Mouse (Mus musculus): ENCODE results near the gene Tceal3. TPM values are rescaled to one million over a fixed set of nuclear protein-coding genes. Genes with fewer than 3 reads are reported as not detected.
"Not testable (repeated sequence)": the region's sequence is repeated elsewhere in the genome, so short reads cannot be mapped to it uniquely, and the experiment has no call there.

The Tceal3 gene
- polyA plus RNA-seq, 1 experiment from 2014 or later: 11.0 TPM

DNA sequence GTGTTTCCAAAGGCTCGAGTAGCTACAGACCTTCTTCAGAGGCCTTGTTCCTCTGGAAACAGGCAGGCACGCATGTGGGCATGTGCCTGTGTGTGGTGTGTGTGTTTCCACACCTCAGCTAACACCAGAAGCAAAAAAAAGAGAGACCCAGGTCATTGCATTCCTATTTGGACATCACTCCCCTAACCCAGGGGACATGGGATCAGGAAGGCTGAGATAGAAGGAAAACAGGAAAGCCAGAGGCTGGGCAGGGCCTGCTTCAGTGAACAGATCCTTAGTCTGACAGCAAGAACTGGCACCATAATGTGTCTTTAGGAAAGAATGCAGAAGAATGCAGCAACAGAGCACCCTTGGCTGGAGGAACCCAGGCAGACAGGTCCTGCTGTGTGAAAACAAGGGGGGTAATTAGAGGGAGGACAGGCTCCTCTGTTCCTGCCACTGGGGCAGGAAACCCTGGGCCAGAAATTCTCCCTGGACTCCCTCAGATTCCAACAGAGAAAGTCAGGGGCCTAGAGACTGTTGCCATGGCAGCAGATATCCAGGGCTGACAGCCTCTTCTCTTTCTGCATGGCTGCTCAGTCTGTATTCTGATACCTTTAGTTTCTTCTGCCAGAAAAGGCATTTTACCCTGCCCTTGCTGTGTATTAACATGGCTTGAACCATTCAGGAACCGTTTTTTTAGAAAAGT is 101.1 kb downstream of the Tceal3 start:
- H3K4me3 ChIP-seq (ENCODE audit: low read length); H3K4me2 ChIP-seq (ENCODE audit: low read depth, low read length): not testable (repeated sequence)
- WGBS: 67% methylated on average over 3 of the region's 3 CpGs

DNA sequence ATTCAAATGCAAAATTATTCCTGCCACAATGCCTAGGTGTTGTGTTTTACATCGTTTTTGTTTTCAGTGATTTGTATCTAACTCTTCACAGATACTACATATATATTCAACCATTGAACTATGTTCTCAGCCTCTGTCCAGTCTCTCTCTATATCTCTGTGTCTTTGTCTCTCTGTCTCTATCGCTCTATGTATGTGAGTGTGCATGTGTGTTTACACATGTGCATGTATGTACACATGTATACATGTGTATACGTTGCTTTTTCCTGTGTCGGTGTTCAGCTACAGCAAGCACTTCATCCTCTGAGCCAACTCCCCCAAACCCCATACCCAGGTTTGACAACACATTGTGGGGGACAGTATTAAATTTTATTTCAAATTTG is 101.6 kb downstream of the Tceal3 start:
- no peaks in the 10 kb centered on the region for H3K4me1 ChIP-seq (replicated peaks; ENCODE audit: control insufficient read depth, insufficient read depth, low read length)
- WGBS: 91% methylated on average over 4 of the region's 4 CpGs
- no peak overlapping the region for H3K4me3 ChIP-seq (ENCODE audit: low read length)
- no peak overlapping the region for H3K27ac ChIP-seq (ENCODE audit: low read length)
- H3K27me3 ChIP-seq (ENCODE audit: control insufficient read depth, insufficient read depth, low read depth, low read length): no peaks in the 10 kb centered on the region
- H3K4me2 ChIP-seq (ENCODE audit: low read depth, low read length): no peak overlapping the region
- H3K36me3 ChIP-seq (ENCODE audit: control insufficient read depth, insufficient read depth, low read length): no peaks in the 10 kb centered on the region
- H3K9ac ChIP-seq (ENCODE audit: low read length): no peak overlapping the region
- no peak for ATAC-seq (ENCODE audit: low read depth)
- no peaks in the 10 kb centered on the region for H3K9me3 ChIP-seq (ENCODE audit: control insufficient read depth, low read length)

More for the DNA sequence above, 101.1 kb downstream of the Tceal3 start:
- not testable (repeated sequence) for ATAC-seq (ENCODE audit: low read depth); H3K9ac ChIP-seq (ENCODE audit: low read length); H3K36me3 ChIP-seq (ENCODE audit: control insufficient read depth, insufficient read depth, low read length); H3K27me3 ChIP-seq (ENCODE audit: control insufficient read depth, insufficient read depth, low read depth, low read length); H3K9me3 ChIP-seq (ENCODE audit: control insufficient read depth, low read length); H3K4me1 ChIP-seq (replicated peaks; ENCODE audit: control insufficient read depth, insufficient read depth, low read length); H3K27ac ChIP-seq (ENCODE audit: low read length)

DNA sequence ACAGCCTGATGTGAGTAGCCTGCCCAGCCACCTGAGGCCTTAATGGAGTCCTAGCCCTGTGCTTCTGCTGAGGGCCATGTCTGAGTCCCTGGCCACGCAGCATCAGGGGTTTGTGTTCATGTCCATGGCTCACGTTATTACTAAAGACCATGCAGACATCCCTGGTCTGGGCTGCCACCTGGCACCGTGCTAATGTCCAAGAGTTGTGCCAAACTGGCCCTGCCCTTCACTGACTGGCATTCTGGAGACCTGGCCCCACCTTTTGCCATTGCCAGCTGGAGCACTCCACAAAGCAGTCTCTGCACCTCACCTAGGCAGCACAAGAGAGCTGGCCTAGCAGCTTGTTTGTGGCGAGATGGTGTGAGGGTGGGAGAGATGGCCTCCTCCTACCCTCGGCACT is 102.6 kb downstream of the Tceal3 start:
- Histone ChIP-seq H3K9ac (ENCODE audit: low read length) (no peak overlapping the region), H3K4me3 (ENCODE audit: low read length) (no peak overlapping the region), H3K9me3 (ENCODE audit: control insufficient read depth, low read length) (no peaks in the 10 kb centered on the region), H3K36me3 (ENCODE audit: control insufficient read depth, insufficient read depth, low read length) (no peaks in the 10 kb centered on the region), H3K27ac (ENCODE audit: low read length) (no peak overlapping the region), H3K27me3 (ENCODE audit: control insufficient read depth, insufficient read depth, low read depth, low read length) (no peaks in the 10 kb centered on the region), H3K4me2 (ENCODE audit: low read depth, low read length) (no peak overlapping the region), H3K4me1 (replicated peaks; ENCODE audit: control insufficient read depth, insufficient read depth, low read length) (no peaks in the 10 kb centered on the region)
- WGBS: 74% methylated on average over 5 of the region's 5 CpGs
- ATAC-seq (ENCODE audit: low read depth): no peak

DNA sequence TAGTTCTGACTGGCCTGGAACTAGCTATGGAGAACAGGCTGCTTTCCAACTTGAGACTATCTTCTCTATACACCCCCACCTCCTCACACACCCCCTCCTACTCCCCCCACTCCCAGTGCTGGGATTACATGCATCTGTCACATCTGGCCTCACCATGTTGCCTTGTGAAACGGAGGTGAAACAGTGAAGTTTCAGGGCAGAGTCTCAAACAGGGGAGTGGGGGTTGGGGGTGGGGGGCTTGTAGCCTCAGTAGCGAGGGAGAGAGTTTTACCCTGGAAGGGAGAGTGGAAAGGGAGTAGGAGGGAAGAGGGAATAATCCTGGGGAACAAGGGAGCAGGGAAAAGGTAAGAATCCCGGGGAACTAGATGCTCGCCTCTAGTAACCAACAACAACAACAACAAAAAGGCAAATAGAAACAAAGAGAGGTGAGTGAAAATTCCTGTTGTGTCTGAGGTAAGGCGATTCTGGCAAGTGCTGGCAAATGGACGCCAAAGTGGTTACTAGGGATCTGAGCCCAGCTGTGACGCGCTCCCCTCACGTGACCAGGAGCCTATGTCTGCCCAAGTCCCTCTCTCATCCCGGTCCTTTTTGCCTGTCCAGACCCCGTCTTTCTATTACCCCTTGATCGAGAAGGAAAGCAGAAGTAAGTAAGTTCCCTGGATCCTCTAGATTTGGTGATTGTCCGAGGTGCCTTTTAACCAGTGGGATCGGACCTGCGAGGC is 117.0 kb downstream of the Tceal3 start, which contains the start of gene Tceal1:
Gene Tceal1 (plus strand): TSS at position 537 of the 722 bp plus-strand sequence.
- H3K27ac ChIP-seq (ENCODE audit: low read length): peak within 1 kb of the TSS; percentile 63
- peak; percentile 95 for ATAC-seq (ENCODE audit: low read depth)
- no peaks in the 10 kb centered on the region for H3K36me3 ChIP-seq (ENCODE audit: control insufficient read depth, insufficient read depth, low read length)
- peak within 1 kb of the TSS; percentile 61 for H3K4me2 ChIP-seq (ENCODE audit: low read depth, low read length)
- no peaks in the 10 kb centered on the region for H3K27me3 ChIP-seq (ENCODE audit: control insufficient read depth, insufficient read depth, low read depth, low read length)
- H3K4me3 ChIP-seq (ENCODE audit: low read length): peak within 1 kb of the TSS; percentile 59
- no peaks in the 10 kb centered on the region for H3K9me3 ChIP-seq (ENCODE audit: control insufficient read depth, low read length)
- peak within 1 kb of the TSS; percentile 75 for H3K9ac ChIP-seq (ENCODE audit: low read length)
- 12% methylated on average over 15 of the region's 15 CpGs for WGBS
- H3K4me1 ChIP-seq (replicated peaks; ENCODE audit: control insufficient read depth, insufficient read depth, low read length): no peaks in the 10 kb centered on the region

DNA sequence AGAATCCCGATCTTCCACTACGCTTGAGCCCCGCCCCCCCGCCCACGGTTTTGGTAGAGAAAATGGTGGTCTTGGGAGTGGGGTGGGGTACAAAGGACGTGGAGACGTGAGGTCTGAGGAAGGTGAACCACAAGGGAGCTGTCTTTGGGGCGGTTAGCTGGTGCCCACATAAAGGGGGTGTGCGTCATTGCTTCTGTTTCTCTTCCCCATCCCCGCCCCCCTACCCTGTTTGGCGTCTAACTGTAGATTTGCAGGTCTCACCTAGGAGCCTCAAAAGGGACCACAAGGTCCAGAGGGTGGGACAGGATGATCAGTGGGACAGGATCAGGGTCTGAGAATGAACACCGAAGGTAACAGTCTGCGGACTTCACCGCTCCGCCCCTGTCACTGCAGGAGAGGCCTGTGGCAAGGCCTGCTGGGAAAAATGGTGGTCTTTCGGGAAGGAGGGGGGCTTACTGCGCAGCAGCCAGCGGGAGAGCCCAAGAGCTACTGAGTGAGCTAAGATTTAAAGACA is 117.6 kb downstream of the Tceal3 start:
- H3K4me2 ChIP-seq (ENCODE audit: low read depth, low read length): peak overlapping the region; percentile 61
- peak overlapping the region; percentile 59 for H3K4me3 ChIP-seq (ENCODE audit: low read length)
- H3K9me3 ChIP-seq (ENCODE audit: control insufficient read depth, low read length): no peaks in the 10 kb centered on the region
- H3K4me1 ChIP-seq (replicated peaks; ENCODE audit: control insufficient read depth, insufficient read depth, low read length): no peaks in the 10 kb centered on the region
- no peaks in the 10 kb centered on the region for H3K27me3 ChIP-seq (ENCODE audit: control insufficient read depth, insufficient read depth, low read depth, low read length)
- H3K9ac ChIP-seq (ENCODE audit: low read length): peak overlapping the region; percentile 75
- ATAC-seq (ENCODE audit: low read depth): peak; percentile 94
- H3K27ac ChIP-seq (ENCODE audit: low read length): peak overlapping the region; percentile 63
- WGBS: 15% methylated on average over 18 of the region's 18 CpGs
- H3K36me3 ChIP-seq (ENCODE audit: control insufficient read depth, insufficient read depth, low read length): no peaks in the 10 kb centered on the region

DNA sequence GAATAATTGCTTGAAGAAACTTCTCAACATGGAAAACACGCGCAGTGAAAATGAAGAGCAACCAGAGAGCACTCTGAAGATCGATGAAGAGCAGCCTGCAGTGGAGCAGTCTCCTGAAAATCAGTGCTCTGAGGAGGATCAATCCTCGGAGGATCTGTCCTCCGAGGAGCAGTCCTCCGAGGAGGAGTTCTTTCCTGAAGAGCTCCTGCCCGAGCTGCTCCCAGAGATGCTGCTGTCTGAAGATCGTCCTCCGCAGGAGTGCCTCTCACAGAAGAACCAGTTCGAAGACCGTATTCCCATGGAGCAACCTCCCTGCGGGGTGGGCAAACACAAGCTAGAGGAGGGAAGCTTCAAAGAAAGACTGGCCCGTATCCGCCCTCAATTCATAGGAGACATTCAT is 118.1 kb downstream of the Tceal3 start:
- Histone ChIP-seq H3K4me3 (ENCODE audit: low read length) (peak overlapping the region; percentile 59), H3K4me2 (ENCODE audit: low read depth, low read length) (peak overlapping the region; percentile 61), H3K9ac (ENCODE audit: low read length) (peak overlapping the region; percentile 75), H3K36me3 (ENCODE audit: control insufficient read depth, insufficient read depth, low read length) (no peaks in the 10 kb centered on the region), H3K4me1 (replicated peaks; ENCODE audit: control insufficient read depth, insufficient read depth, low read length) (no peaks in the 10 kb centered on the region), H3K27me3 (ENCODE audit: control insufficient read depth, insufficient read depth, low read depth, low read length) (no peaks in the 10 kb centered on the region), H3K9me3 (ENCODE audit: control insufficient read depth, low read length) (no peaks in the 10 kb centered on the region), H3K27ac (ENCODE audit: low read length) (peak overlapping the region; percentile 63)
- peak; percentile 18; the same call in 1 of the 2 replicates for ATAC-seq (ENCODE audit: low read depth)
- WGBS: 24% methylated on average over 14 of the region's 14 CpGs

DNA sequence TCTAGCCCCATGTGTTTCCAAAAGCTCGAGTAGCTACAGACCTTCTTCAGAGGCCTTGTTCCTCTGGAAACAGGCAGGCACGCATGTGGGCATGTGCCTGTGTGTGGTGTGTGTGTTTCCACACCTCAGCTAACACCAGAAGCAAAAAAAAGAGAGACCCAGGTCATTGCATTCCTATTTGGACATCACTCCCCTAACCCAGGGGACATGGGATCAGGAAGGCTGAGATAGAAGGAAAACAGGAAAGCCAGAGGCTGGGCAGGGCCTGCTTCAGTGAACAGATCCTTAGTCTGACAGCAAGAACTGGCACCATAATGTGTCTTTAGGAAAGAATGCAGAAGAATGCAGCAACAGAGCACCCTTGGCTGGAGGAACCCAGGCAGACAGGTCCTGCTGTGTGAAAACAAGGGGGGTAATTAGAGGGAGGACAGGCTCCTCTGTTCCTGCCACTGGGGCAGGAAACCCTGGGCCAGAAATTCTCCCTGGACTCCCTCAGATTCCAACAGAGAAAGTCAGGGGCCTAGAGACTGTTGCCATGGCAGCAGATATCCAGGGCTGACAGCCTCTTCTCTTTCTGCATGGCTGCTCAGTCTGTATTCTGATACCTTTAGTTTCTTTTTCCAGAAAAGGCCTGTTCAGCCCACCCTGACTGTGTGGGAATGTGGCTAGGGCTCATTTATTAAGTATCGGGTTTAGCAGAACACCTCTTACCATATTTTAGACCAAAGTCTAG is 124.3 kb downstream of the Tceal3 start:
- H3K4me1 ChIP-seq (replicated peaks; ENCODE audit: control insufficient read depth, insufficient read depth, low read length); H3K4me2 ChIP-seq (ENCODE audit: low read depth, low read length); H3K27me3 ChIP-seq (ENCODE audit: control insufficient read depth, insufficient read depth, low read depth, low read length); H3K36me3 ChIP-seq (ENCODE audit: control insufficient read depth, insufficient read depth, low read length); H3K9ac ChIP-seq (ENCODE audit: low read length); H3K27ac ChIP-seq (ENCODE audit: low read length); H3K9me3 ChIP-seq (ENCODE audit: control insufficient read depth, low read length); H3K4me3 ChIP-seq (ENCODE audit: low read length); ATAC-seq (ENCODE audit: low read depth): not testable (repeated sequence)
- 46% methylated on average over 3 of the region's 3 CpGs for WGBS
